Mouse (Mus musculus) ES-E14 (cell line): ENCODE measurements around the gene Farsa.

Experiments used
- HCFC1 ChIP-seq: IDR thresholded peaks from 2 replicates; pipeline ENCODE4 v1.6.1; 2012; ENCODE audit warnings: low read length, inconsistent platforms, borderline replicate concordance; ENCODE audit not compliant: insufficient read depth
- ZNF384 ChIP-seq: IDR thresholded peaks from 2 replicates; pipeline ENCODE4 v1.6.1; 2012; ENCODE audit warnings: low read depth, low read length, inconsistent platforms

DNA sequence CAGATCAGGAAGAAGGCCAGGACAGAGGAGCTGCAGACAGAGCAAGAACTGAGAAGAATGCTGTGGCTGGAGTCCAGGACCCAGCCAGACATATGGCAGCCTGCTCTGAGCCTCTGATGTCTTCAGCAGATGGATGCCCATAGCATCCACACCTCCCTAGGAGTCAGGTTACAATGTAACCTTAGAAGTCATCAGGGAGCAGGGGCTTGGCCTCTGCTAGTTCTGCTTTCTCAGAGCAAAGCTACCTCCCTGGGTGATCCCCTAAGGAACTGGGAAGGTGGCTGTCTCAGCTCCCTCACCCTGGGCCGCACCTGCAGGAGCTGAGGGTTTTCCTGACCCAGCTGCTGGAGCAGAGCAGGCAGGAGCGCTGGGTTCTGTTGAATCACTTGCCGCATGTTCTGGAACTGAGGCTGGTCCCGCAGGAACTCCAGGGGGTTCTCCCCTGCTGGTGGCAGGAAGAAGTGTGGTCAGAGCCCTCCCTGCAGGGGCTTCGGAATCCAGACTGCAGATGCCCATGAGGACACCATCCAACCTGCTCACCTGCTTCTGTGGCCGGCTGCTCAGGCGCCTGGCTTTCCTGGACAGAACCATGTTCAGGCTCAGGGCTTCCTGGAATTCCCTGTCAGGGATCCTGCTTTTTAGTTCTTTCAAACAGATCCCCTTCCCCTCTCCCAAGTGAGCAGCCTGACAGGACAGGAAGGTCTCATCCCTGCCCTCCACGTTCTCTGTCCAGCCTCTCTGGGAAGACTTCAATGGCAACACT is 19.5 kb upstream of the Farsa start:
- no peak for TF ChIP-seq ZNF384
- no peak for TF ChIP-seq HCFC1
